Mouse (Mus musculus): Measurements from ENCODE around the gene Ssh1. TPM values are rescaled to one million over a fixed set of nuclear protein-coding genes. Genes with fewer than 3 reads are reported as not detected.

Ssh1 gene
- total RNA-seq, 2 experiments from 2014 or later: 20.7 to 31.8 TPM

- intact Hi-C loops (cut with DNase I): no loop called here
- no peak for DNase-seq (ENCODE audit: extremely low spot score in 1 of 2, low spot score in 2 of 2)
These were observed 20.8 kb downstream of the Ssh1 start for GRCm38 (mm10) chr5:113972589-113973515.

- intact Hi-C loops (cut with DNase I): no loop called here
- no peak for DNase-seq (ENCODE audit: extremely low spot score in 1 of 2, low spot score in 2 of 2)
These were observed 22.2 kb downstream of the Ssh1 start for GRCm38 (mm10) chr5:113971434-113971960.

GRCm38 (mm10) chr5:113968371-113968770 lies 25.3 kb downstream of the Ssh1 start:
- intact Hi-C loops (cut with DNase I): no loop called here
- no peak for DNase-seq (ENCODE audit: extremely low spot score in 1 of 2, low spot score in 2 of 2)

GRCm38 (mm10) chr5:113966452-113967150 lies 27.1 kb downstream of the Ssh1 start:
- intact Hi-C loops (cut with DNase I): no loop called here
- DNase-seq (ENCODE audit: extremely low spot score in 1 of 2, low spot score in 2 of 2): no peak

GRCm38 (mm10) chr5:113965659-113966185 lies 28.0 kb downstream of the Ssh1 start:
- no peak for DNase-seq (ENCODE audit: extremely low spot score in 1 of 2, low spot score in 2 of 2)
- intact Hi-C loops (cut with DNase I): no loop called here

- intact Hi-C loops (cut with DNase I): no loop called here
- DNase-seq (ENCODE audit: extremely low spot score in 1 of 2, low spot score in 2 of 2): no peak
These were observed 28.7 kb downstream of the Ssh1 start for GRCm38 (mm10) chr5:113964972-113965371.

- no peak for DNase-seq (ENCODE audit: extremely low spot score in 1 of 2, low spot score in 2 of 2)
- intact Hi-C loops (cut with DNase I): no loop called here
These were observed 31.9 kb downstream of the Ssh1 start for GRCm38 (mm10) chr5:113961776-113962175.

GRCm38 (mm10) chr5:113960416-113960815 lies 33.3 kb downstream of the Ssh1 start:
- DNase-seq (ENCODE audit: extremely low spot score in 1 of 2, low spot score in 2 of 2): no peak
- intact Hi-C loops (cut with DNase I): no loop called here

GRCm38 (mm10) chr5:113959039-113959438 lies 34.7 kb downstream of the Ssh1 start:
- DNase-seq (ENCODE audit: extremely low spot score in 1 of 2, low spot score in 2 of 2): no peak
- intact Hi-C loops (cut with DNase I): loop anchor here (5.0 kb wide), 2 partner anchors 33 to 83 kb away; partner anchors contain the start of gene Ssh1

- intact Hi-C loops (cut with DNase I): loop anchor here (5.0 kb wide), 2 partner anchors 36 to 86 kb away; partner anchors contain the start of gene Ssh1
- DNase-seq (ENCODE audit: extremely low spot score in 1 of 2, low spot score in 2 of 2): peak; percentile 52 to 88
These were observed 37.2 kb downstream of the Ssh1 start for GRCm38 (mm10) chr5:113956510-113956909.

GRCm38 (mm10) chr5:113955691-113956090 lies 38.0 kb downstream of the Ssh1 start:
- intact Hi-C loops (cut with DNase I): loop anchor here (2.0 to 5.0 kb wide), 3 partner anchors 37 to 101 kb away; partner anchors contain the start of gene Ssh1

GRCm38 (mm10) chr5:113955281-113955680 lies 38.4 kb downstream of the Ssh1 start:
- intact Hi-C loops (cut with DNase I): loop anchor here (2.0 to 5.0 kb wide), 3 partner anchors 37 to 100 kb away; partner anchors contain the start of gene Ssh1

More at GRCm38 (mm10) chr5:113955691-113956090, 38.0 kb downstream of the Ssh1 start:
- DNase-seq (ENCODE audit: extremely low spot score in 1 of 2, low spot score in 2 of 2): no peak

GRCm38 (mm10) chr5:113954421-113954820 lies 39.3 kb downstream of the Ssh1 start:
- intact Hi-C loops (cut with DNase I): loop anchor here (2.0 to 5.0 kb wide), 2 partner anchors 100 to 182 kb away; partner anchors contain the start of genes Iscu and Sart3
- peak; percentile 81 to 87 for DNase-seq (ENCODE audit: extremely low spot score in 1 of 2, low spot score in 2 of 2)

More at GRCm38 (mm10) chr5:113955281-113955680, 38.4 kb downstream of the Ssh1 start:
- no peak for DNase-seq (ENCODE audit: extremely low spot score in 1 of 2, low spot score in 2 of 2)

- DNase-seq (ENCODE audit: extremely low spot score in 1 of 2, low spot score in 2 of 2): no peak
- intact Hi-C loops (cut with DNase I): loop anchor here (5.0 kb wide), 1 partner anchor 180 kb away; the partner anchor contains the start of genes Iscu and Sart3
These were observed 41.2 kb downstream of the Ssh1 start for GRCm38 (mm10) chr5:113952519-113952918.

GRCm38 (mm10) chr5:113951693-113952071 lies 42.0 kb downstream of the Ssh1 start:
- no peak for DNase-seq (ENCODE audit: extremely low spot score in 1 of 2, low spot score in 2 of 2)
- intact Hi-C loops (cut with DNase I): loop anchor here (5.0 kb wide), 1 partner anchor 179 kb away; the partner anchor contains the start of genes Iscu and Sart3

- DNase-seq (ENCODE audit: extremely low spot score in 1 of 2, low spot score in 2 of 2): no peak
- intact Hi-C loops (cut with DNase I): loop anchor here (5.0 kb wide), 1 partner anchor 179 kb away; the partner anchor contains the start of genes Iscu and Sart3
These were observed 42.7 kb downstream of the Ssh1 start for GRCm38 (mm10) chr5:113950786-113951692.

- no peak for DNase-seq (ENCODE audit: extremely low spot score in 1 of 2, low spot score in 2 of 2)
- intact Hi-C loops (cut with DNase I): loop anchor here (5.0 kb wide), 1 partner anchor 178 kb away; the partner anchor contains the start of genes Iscu and Sart3
These were observed 43.6 kb downstream of the Ssh1 start for GRCm38 (mm10) chr5:113950133-113950532.

GRCm38 (mm10) chr5:113947280-113947679 lies 46.4 kb downstream of the Ssh1 start:
- intact Hi-C loops (cut with DNase I): no loop called here
- no peak for DNase-seq (ENCODE audit: extremely low spot score in 1 of 2, low spot score in 2 of 2)

Measured in left cerebral cortex, postnatal 10 days (tissue).